Mouse (Mus musculus): ENCODE measurements at regions not wholly inside any gene's neighbourhood (a gene's known extent, or its start where the extent isn't known, plus 50 kb on each side); places are given as distances from the start of the nearest gene placed in this dataset.

DNA sequence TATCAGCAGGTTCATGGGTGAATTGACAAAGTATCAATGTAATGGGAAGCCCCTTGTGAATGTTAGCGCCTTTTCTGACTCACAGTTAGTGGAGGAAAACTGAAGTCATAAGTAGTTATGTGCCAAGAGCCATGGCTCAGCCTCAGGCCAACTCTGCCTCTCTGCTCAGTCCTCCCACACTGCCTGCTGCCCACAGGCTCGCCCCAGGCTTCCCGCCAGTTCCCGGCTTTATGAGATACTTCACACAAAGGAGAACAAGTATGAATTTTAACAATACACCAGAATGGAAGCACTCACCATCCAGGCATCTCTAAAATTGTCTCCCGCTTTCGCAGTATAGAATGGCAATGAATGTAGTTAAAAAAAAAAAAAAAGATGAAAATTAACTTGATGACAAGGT, 176.1 kb upstream of the Nsun2 start:
- TF ChIP-seq CTCF (IDR thresholded peaks at IDR 0.05; ENCODE audit: extremely low read depth, insufficient read depth, low read length) (no peak), POLR2A (IDR thresholded peaks at IDR 0.05; ENCODE audit: extremely low read depth, insufficient read depth, low read length) (no peak)
